Mouse (Mus musculus) embryo, embryonic 9.5 days (tissue): ENCODE data around the gene Hist1h2ah.
A peak's percentile ranks its signal among the peaks of the same experiment; 100 is the strongest.
"Not testable (repeated sequence)": the region's sequence is repeated elsewhere in the genome, so short reads cannot be mapped to it uniquely, and the experiment has no call there.

Experiments used
- DNase-seq: peaks from one replicate; pipeline ENCODE4 v3.0.0-alpha.2; 2017; ENCODE audit errors: extremely low spot score

Gene Hist1h2ah

DNA sequence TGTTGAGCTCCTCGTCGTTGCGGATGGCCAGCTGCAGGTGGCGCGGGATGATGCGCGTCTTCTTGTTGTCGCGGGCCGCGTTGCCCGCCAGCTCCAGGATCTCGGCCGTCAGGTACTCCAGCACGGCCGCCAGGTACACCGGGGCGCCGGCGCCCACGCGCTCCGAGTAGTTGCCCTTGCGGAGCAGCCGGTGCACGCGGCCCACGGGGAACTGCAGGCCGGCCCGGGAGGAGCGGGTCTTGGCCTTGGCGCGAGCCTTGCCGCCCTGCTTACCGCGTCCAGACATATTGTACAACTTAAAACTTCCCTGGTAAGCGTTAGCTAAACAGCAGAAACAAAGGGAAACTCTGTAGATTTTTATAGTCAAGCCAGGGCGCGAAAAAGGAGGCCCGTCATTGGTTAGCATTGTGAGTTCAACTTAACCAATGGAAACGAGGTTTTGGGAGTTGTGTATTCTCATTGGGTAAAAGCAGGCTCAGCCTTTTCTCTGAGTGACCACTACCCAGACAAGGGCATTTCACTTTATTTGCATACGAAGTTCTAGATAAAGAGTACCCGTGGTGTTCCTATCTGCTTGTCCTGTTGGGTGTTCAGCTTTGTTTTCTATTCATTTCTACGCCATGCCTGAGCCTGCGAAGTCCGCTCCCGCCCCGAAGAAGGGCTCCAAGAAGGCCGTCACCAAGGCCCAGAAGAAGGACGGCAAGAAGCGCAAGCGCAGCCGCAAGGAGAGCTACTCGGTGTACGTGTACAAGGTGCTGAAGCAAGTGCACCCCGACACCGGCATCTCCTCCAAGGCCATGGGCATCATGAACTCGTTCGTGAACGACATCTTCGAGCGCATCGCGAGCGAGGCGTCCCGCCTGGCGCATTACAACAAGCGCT is at the start of gene Hist1h2ah, which contains the start of gene Hist1h2bk:
Gene Hist1h2ah, minus strand, starts transcription at position 302 of the 882 bp plus-strand sequence.
Gene Hist1h2bk, plus strand, starts transcription at position 604 of the 882 bp plus-strand sequence.
- DNase-seq: peak; percentile 97

DNA sequence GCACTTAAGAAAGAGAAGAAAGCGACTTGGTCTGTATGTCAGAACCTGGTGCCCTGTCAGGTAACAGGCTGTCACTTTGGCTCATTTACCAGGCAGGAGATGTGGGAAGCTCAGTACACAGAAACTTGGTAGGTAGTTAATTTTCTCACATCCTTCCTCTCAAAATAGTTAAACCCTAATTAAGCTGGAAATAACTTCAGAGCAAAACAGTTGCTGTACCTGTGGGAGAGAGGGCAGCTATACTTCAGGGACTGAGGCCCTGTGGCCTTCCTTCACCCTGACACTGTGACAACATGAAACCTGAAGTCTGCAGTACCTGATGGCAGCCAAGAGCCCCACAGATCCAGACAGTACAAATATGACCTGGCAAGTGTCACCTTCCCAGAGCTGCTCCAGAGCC is 48.8 kb upstream of the Hist1h2ah start, which contains the start of gene Vmn1r188:
Gene Vmn1r188, plus strand, starts transcription at position 301 of the 400 bp plus-strand sequence.
- not testable (repeated sequence) for DNase-seq

DNA sequence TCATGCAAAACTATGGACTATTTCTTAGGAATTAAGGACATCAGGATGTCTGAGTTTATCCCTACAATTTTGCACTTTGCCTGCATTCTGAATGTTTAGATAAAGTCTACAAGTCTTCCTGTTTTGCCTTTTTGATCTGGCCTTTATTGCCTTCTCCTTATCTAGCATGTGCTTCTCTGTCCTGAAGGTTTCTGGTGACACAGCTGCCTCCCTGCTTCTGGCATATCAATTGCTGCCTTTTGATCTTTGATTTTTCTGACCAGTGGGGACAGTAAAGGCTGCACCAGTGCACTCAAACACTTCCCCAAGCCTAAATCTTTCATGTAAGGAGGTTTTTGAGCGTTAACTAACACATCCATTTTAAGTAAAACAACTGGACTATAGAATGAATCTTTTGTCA is 28.1 kb upstream of the Hist1h2ah start:
- no peak for DNase-seq

DNA sequence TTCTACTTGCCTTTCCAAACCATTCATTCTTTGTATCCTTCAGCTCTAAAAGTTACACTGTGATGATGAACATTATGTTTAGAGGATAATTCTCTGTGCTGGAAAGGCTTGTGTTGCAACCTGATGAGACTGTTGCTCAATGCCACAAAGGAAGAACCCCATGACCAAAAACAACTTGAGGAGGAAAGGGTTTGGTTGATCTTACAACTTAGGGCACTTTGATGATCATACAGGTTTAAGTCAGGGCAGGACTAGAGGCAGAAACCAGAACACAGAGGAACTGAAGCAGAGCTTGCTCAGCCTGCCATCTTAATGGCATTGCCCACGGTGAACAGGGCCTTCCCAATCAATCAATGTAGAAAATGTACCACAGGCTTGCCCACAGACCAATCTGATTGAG is 26.1 kb upstream of the Hist1h2ah start:
- DNase-seq: no peak

DNA sequence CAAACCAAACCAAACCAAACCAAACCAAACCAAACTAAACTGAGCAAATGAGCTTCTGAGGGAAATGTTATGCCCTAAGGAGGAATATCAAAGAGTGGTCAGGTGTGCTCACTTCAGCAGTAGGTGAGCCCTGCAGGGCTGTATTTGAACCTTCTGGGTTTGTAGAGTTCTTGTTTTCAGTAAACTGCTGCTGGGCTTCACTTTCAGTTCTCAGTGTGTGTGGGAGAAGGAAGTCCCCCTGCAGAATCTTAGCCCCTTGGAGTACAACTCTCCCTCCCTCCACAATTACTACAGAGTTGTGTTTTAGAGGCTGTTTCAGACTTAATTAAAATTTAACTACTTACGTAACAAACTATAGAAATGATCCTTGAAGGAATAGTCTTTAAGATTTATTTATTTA is 18.4 kb upstream of the Hist1h2ah start:
- DNase-seq: no peak

DNA sequence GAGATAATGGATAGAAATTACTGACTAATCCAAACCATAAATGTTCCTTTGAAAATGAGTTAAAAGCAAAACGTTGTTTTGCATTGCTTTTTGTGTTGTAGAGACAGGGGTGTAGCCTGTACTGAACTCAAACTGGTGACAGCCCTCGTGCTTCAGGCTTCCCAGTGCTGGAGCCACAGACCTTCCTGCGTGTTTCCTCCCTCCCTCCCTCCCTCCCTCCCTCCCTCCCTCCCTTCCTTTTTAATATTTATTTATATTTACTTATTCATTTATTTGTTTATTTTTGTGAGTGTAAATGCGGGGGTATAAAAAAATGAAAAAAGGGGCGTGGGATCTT is 16.1 kb upstream of the Hist1h2ah start:
- DNase-seq: no peak

DNA sequence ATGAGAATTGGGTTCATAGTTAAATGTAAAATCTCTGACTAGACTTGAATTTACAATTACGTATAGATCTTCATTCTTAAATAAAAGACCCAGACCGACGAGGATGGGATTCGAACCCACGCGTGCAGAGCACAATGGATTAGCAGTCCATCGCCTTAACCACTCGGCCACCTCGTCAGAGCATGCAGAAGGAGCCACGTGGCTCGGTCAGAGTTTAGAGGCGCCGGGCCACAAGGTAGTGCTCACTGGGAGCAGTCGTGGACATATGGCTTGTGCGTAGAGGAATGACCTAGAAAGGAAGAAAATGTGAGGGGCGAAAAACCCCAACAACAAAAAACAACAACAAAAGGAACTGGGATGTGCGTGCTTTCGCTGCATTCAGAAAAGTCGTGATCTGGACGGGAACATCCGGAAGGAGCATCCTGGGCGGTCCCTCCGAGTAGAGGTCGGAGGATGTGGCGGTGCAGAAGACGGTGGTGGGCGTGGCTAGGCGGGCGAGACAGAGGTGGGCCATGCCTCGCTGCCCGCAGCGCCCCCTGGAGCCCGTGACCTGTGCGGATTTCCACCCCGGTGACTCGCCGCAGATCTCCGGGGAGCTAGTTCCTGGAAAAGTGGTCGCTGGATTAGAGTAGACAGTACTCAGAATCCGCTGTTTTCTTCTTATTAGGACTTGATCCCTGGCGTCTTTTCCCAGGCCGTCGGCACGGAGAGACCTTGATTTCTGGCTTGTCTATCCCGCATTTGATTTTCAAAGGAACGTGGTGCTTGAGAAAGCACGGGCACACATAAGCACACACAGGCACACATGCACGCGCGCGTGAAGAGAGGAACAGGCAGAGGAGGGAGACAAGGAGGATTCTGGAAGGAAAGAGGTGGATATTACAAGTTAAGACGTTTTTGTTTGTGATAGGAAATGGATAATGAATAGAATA is 15.5 kb upstream of the Hist1h2ah start:
- DNase-seq: peak; percentile 97

DNA sequence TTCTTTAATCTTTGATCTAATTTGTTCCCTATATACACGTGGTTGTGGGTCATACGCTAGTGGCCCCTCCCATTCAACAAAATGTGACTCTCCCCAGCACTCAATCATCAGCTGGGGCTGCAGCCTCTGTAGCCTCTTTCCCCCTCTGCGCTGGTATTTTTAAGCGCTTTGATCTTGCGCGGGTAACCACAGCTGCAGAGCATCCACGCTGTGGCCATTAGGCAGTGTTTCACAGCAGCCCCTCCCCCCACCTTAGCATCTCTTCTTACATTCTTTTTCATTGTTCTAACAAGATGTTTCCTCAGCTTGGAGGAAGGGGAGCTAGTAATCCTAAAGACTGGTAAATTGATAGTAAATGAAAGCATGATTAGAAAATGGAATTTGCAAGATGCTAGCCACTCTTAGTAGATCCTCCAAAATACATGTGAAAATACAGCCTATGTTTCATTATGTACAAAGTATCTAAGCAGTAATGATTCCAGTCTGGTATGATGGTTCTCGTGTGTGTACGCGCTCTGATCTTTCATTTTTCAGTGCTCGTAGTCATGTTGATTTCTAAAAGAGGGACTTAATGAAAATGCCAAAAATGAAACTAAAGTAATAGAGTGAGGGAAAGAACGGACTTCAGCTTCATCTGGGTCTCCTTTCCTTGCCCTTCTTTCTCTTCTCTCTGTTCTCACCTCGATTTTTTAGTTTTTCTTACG is 14.5 kb upstream of the Hist1h2ah start:
- peak; percentile 83 for DNase-seq

DNA sequence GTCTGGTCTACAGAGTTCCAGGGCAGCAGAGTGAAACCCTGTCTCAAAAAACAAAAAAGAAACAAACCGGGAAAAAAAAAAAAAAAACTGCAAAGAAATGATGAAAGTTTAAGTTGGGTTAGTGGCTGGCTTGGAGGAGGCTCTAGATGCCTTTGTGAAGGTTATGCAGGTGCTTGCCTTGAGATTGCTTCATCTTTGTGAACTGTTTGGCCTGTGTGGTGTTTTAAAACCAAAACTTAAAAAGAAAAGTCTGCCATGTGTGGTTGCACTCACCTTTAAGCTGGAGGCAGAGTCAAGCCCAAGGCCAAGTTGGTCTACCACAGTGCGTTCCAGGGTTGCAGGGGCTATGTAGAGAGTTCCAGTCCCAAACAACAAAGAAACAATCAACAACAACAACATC is 13.7 kb upstream of the Hist1h2ah start:
- no peak for DNase-seq

DNA sequence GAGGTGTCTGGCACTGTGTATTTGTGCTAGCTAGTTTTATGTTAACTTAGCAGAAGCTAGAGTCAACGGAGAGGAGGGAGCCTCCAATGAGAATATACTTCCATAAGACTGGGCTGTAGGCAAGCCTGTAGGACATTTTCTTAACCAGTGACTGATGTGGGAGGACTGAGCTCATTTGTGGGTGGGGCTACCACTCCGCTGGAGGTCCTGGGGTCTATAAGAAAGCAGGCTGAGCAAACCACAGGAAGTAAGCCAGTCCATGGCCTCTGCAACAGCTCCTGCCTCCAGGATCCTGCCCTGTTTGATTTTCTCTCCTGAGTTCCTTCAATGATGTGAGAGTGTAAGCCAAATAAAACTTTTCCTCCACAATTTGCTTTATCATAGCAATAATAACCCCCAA is 9.9 kb upstream of the Hist1h2ah start:
- no peak for DNase-seq

DNA sequence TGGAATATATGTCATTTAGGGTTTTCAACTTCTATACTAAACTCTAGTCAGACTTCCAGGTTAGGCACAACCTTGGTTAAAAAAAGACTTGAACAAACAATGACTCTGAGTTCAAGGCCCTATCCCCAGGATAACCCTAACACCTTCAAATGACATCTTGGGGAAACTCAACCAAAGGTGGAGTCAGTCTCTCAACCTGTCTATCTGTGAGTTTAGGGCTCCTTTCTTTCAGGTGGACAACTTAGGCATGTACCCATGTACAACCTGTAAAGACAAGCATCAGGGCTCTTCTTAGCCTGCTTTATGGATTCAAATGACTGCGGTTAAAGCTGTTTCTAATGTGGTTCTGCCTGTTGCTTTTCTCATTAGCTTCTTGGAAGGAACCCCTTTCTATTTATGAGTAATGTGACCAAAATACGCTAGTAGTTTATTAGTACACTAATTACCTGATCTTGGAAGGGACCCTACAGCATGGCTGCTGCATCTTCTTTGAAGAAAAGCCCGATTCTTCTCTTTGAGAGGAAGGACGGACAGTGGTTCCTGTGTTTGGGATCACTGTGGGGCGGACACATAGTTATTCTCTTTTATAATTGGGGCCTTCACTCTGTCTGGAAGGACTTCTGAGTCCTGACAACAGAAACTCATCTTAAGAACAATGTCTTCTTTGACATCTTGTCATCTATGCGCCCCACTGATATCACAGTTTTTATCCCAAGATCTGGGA is 9.2 kb upstream of the Hist1h2ah start:
- no peak for DNase-seq

DNA sequence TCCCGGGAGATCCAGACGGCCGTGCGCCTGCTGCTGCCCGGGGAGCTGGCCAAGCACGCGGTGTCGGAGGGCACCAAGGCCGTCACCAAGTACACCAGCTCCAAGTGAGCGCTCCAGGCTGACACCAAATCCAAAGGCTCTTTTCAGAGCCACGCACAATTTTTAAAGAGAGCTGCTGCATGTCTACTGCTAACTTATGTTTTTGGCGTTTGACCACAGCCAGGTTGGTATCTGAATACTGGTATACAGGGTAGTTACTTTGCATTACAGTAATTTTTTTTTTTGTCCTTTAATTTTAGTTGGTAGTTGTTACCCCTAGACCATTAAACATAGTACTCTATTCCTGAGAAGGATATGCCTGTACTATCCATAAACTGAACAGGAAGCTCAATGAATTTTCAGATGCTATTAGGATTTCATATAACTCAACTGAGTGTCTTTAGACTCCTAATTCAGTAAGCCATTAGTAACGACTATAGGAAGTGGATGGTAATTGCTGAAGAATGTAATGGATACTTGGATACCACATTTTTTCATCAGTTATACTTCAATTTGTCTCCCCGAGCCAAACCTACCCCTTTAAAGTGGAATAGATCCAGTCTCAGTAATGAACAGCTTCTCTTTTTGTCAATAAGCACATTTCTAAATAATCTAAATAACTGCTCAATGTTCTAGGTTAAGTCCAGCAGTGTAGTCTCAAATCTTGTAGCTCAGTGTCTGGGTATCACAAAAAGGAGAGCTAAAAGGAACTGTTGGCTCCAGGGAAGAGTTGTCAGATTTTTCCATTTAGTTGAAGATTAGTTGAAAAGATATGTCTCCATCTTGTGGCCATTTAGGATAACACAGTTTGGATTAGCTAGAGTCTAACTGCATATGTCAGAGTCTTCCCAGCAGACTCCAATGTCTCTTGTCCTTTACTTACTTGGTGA is 8.4 kb upstream of the Hist1h2ah start:
- peak; percentile 78 for DNase-seq

DNA sequence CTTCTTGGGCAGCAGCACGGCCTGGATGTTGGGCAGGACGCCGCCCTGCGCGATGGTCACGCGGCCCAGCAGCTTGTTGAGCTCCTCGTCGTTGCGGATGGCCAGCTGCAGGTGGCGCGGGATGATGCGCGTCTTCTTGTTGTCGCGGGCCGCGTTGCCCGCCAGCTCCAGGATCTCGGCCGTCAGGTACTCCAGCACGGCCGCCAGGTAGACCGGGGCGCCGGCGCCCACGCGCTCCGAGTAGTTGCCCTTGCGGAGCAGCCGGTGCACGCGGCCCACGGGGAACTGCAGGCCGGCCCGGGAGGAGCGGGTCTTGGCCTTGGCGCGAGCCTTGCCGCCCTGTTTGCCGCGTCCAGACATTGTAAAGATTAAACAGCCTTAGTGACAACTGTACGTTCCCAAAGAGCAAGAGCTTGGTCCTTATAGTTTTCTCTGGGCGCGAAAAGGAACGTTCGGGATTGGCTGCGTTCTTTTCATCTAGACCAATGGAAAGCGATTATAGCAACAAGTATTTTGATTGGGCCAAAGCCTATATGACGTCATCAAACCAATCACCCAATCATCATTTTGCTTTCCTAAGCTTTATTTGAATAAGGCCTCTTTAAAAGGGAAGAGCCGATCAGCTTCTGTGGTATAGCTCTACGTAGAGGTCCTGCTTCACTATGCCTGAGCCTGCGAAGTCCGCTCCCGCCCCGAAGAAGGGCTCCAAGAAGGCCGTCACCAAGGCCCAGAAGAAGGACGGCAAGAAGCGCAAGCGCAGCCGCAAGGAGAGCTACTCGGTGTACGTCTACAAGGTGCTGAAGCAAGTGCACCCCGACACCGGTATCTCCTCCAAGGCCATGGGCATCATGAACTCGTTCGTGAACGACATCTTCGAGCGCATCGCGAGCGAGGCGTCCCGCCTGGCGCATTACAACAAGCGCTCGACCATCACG is 7.5 kb upstream of the Hist1h2ah start, which contains the start of the genes Hist1h2ag and Hist1h2bj:
Gene Hist1h2ag, minus strand, starts transcription at position 377 of the 935 bp plus-strand sequence.
Gene Hist1h2bj, plus strand, starts transcription at position 647 of the 935 bp plus-strand sequence.
- DNase-seq: peak; percentile 95

DNA sequence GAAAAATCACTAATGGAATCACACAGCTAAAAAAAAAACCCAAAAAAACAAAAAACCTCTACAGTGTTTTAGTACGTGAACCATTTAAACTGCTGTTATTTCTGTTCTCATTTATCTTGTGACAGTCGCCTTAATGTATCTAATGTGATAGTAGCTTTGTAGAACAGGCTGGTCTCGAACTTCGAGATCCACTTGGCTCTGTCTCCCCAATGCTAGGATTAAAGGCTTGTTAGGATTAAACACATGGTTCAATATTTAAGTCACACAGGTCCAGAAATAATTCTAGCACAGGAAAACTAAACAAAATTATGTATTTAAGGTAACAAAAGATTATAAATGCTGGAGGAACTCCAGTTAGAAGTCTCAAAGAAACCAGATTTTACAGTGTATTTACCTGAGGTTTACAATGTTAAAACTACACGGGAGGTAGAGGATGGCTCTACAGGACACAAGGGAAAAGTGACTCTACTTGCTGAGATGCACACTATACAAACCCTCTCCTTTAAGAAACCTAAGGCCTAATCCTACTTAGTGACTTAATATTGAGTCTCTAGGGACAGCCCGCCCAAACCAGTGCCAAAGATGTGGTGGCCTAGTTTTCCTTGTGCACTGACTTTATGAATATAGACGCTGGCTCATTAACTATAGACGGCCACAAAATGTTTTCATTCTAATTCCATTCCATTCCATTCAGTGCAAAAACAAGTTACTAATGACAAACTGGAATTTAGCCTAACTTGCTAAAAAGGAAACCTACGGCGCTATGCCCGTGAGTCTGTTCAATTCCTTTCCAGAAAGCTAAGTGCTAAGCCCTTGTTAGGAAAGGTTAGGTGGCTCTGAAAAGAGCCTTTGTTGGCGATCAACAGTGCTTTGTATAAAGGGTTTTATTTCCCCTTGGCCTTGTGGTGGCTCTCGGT is 6.5 kb upstream of the Hist1h2ah start:
- peak; percentile 73 for DNase-seq

DNA sequence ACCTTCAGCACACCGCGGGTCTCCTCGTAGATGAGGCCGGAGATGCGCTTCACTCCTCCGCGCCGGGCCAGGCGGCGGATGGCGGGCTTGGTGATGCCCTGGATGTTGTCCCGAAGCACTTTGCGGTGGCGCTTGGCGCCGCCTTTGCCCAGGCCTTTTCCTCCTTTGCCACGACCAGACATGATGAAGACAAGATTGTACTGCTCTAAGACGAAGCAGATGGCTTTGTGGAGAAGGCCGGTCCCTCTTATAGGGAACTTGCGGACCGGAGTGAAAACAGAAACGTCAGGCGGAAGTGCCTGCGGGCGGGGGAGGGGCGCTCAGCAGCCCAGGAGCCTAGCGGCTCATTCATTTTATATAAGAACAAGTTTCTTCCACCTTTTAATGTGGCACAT is 5.8 kb upstream of the Hist1h2ah start, which contains the start of gene Hist1h4i:
Gene Hist1h4i, minus strand, starts transcription at position 221 of the 395 bp plus-strand sequence.
- DNase-seq: peak; percentile 97

DNA sequence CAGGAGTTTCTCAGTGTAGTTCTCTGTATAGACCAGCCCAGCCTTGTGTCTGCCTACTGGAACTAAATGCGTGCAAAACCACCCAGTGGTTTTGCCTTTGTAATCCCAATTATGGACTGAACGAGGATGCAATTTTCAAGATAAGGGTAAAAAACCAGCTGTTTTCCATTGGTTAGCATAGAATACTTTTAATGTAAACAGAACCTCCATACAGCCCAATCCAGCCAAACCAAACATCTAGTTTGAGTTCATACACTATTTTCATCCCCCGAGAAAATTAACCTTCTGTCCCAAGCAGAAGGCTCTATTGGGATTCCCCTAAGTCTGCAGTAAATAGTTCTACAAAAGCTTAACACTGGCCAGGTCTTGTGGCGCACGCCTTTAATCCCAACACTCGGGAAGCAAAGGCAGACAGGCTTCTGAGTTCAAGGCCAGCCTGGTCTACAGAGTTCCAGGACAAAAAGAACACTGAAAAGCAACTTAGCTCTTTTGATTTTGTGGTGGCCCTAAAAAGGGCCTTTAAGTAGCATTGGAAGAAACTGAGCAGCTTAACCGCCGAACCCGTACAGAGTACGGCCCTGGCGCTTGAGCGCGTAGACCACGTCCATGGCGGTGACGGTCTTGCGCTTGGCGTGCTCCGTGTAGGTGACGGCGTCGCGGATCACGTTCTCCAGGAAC is 5.2 kb upstream of the Hist1h2ah start:
- peak; percentile 84 for DNase-seq

DNA sequence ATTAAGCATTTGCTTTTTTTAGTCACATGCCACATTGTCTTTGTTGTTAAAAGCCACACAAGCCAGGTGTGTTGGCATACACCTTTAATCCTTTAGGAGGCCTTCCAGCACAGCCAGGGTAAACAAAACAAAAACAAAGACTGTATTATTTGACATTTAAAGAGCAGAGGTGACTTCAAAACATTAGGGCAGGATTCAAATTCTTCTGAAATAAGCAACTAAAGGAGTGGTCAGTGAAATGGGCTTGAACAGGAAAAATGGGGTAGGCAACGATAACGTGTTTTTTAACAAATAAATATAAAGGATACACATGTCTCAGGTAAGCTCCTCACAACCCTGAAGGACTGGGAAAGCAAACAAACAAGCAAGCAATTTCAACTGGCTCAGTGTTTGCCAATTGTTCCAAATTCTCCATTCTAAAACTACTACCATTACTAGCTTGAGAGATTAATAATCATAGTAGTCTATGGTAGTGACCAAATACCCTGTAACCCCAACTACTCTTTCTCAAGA is 4.6 kb upstream of the Hist1h2ah start:
- DNase-seq: no peak
